Mouse (Mus musculus) left cerebral cortex, postnatal 25 days (tissue): Measurements from ENCODE around the gene Cldn10. TPM values are rescaled to one million over a fixed set of nuclear protein-coding genes. Genes with fewer than 3 reads are reported as not detected.
"Not testable (repeated sequence)": the region's sequence is repeated elsewhere in the genome, so short reads cannot be mapped to it uniquely, and the experiment has no call there.

Experiments used
- DNase-seq, 2 experiments: peaks; one replicate each; pipeline ENCODE4 v3.0.0; 2022; ENCODE audit warnings: low spot score in 2 of 2, mixed read lengths in 1 of 2
- intact Hi-C: fragments of 180-260 bp; cut with DNase I; formaldehyde crosslinking; loops from one replicate; pipeline ENCODE4 v1.15.1; 2025
- total RNA-seq, 2 experiments: library from RNA; stranded (reverse); gene quantifications; 2 replicates each; pipeline ENCODE4 v1.2.3; 2021

Cldn10 gene
- total RNA-seq, 2 experiments from 2014 or later, result 28.4 to 30.2 TPM

GRCm38 (mm10) chr14:118775554-118775953 is 12.2 kb upstream of the Cldn10 start:
- intact Hi-C loops, result loop anchor here (2.0 kb wide), 1 partner anchor 41 kb away; no protein-coding TSS in a partner anchor
- no peak for DNase-seq

GRCm38 (mm10) chr14:118776372-118776771 is 11.3 kb upstream of the Cldn10 start:
- intact Hi-C loops, result no loop called here
- DNase-seq, result no peak

- intact Hi-C loops, result no loop called here
- no peak for DNase-seq
These were observed 10.2 kb upstream of the Cldn10 start for GRCm38 (mm10) chr14:118777478-118777877.

- no peak for DNase-seq
- intact Hi-C loops, result no loop called here
These were observed 6.1 kb upstream of the Cldn10 start for GRCm38 (mm10) chr14:118781601-118782000.

GRCm38 (mm10) chr14:118782241-118782640 is 5.5 kb upstream of the Cldn10 start:
- intact Hi-C loops, result no loop called here
- no peak for DNase-seq

- DNase-seq, result no peak
- intact Hi-C loops, result no loop called here
These were observed 4.3 kb upstream of the Cldn10 start for GRCm38 (mm10) chr14:118783326-118783935.

- intact Hi-C loops, result no loop called here
- DNase-seq, result no peak
These were observed 2.5 kb downstream of the Cldn10 start for GRCm38 (mm10) chr14:118790217-118790616.

GRCm38 (mm10) chr14:118792957-118793356 is 5.2 kb downstream of the Cldn10 start:
- intact Hi-C loops, result no loop called here

GRCm38 (mm10) chr14:118793416-118793815 is 5.7 kb downstream of the Cldn10 start:
- no peak for DNase-seq
- intact Hi-C loops, result no loop called here

More at GRCm38 (mm10) chr14:118792957-118793356, 5.2 kb downstream of the Cldn10 start:
- no peak for DNase-seq

GRCm38 (mm10) chr14:118794196-118794595 is 6.5 kb downstream of the Cldn10 start:
- intact Hi-C loops, result no loop called here
- DNase-seq, result no peak

GRCm38 (mm10) chr14:118794893-118795292 is 7.2 kb downstream of the Cldn10 start:
- no peak for DNase-seq
- intact Hi-C loops, result no loop called here

GRCm38 (mm10) chr14:118795915-118796693 is 8.4 kb downstream of the Cldn10 start:
- intact Hi-C loops, result no loop called here
- no peak for DNase-seq

- DNase-seq, result no peak
- intact Hi-C loops, result no loop called here
These were observed 9.0 kb downstream of the Cldn10 start for GRCm38 (mm10) chr14:118796694-118797058.

- DNase-seq, result no peak
- intact Hi-C loops, result no loop called here
These were observed 9.6 kb downstream of the Cldn10 start for GRCm38 (mm10) chr14:118797270-118797669.

GRCm38 (mm10) chr14:118799918-118800317 is 12.2 kb downstream of the Cldn10 start:
- intact Hi-C loops, result no loop called here
- no peak for DNase-seq

- intact Hi-C loops, result no loop called here
- DNase-seq, result no peak
These were observed 16.2 kb downstream of the Cldn10 start for GRCm38 (mm10) chr14:118803936-118804335.

- intact Hi-C loops, result no loop called here
- DNase-seq, result no peak
These were observed 16.6 kb downstream of the Cldn10 start for GRCm38 (mm10) chr14:118804351-118804750.

- DNase-seq, result no peak
- intact Hi-C loops, result no loop called here
These were observed 19.9 kb downstream of the Cldn10 start for GRCm38 (mm10) chr14:118807653-118808052.

- intact Hi-C loops, DNase-seq: not testable (repeated sequence)
These were observed 20.5 kb downstream of the Cldn10 start for GRCm38 (mm10) chr14:118808183-118808582.

- no peak for DNase-seq
- intact Hi-C loops, result no loop called here
These were observed 22.0 kb downstream of the Cldn10 start for GRCm38 (mm10) chr14:118809686-118810085.

- intact Hi-C loops, DNase-seq: not testable (repeated sequence)
These were observed 23.5 kb downstream of the Cldn10 start for GRCm38 (mm10) chr14:118811256-118811655.
